ENCODE assay signal across 24 mouse cellular contexts in the genomic region with DNA sequence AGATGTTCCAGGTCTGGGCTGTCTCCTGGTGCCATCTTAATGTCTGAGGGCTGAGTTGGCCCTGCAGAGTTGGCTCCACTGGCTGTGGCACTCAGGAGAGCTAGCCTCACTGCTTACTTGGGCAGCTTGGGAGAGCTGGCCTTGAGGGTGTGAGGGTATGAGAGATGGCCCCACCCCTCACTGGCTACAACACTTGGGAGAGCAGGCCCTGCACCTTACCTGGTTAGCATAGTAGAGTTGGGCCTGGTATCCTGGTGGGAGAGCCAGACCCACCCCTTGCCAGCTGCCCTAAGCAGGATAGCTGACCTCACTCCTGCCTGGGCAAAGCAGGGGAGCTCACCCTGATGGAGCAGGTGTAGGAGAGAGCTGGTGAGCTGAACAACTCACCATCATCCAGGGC. TPM values are rescaled to one million over a fixed set of nuclear protein-coding genes. Genes with fewer than 3 reads are reported as not detected.
A peak's percentile ranks its signal among the peaks of the same experiment; 100 is the strongest.
DNase-seq lines count a peak whose midpoint lies in the region; ATAC-seq lines count a peak whose summit lies in the region.
"Had no signal": no experiment of that assay in that cellular context is flagged by ENCODE, and none has a peak within 500 bp of the region (broad histone marks: within the 10 kb centered on the region; RNA-seq: fewer than 3 reads in every experiment).

No protein-coding gene starts in this region.

- no peak overlapping the region for H3K27ac ChIP-seq in embryonic facial prominence, embryonic 11.5 days (replicated peaks; ENCODE audit: low read depth, low read length)
- H3K27ac ChIP-seq in embryonic facial prominence, embryonic 10.5 days (replicated peaks): no peak overlapping the region
- H3K27ac ChIP-seq in heart, embryonic 11.5 days (ENCODE audit: low read depth, low read length): peak overlapping the region; percentile 29; the same call in 1 of the 2 replicates
- no peak overlapping the region for H3K27ac ChIP-seq in kidney, embryonic 16.5 days (ENCODE audit: low read length)
- H3K27ac ChIP-seq in neural tube, embryonic 14.5 days (ENCODE audit: low read depth, low read length): no peak overlapping the region
- no peak overlapping the region for H3K27ac ChIP-seq in neural tube, embryonic 15.5 days (replicated peaks)
- H3K27ac ChIP-seq: embryonic facial prominence, embryonic 12.5 days; macrophage; midbrain, embryonic 12.5 days; stomach, embryonic 15.5 days had no signal

- no peak for DNase-seq in embryonic facial prominence, embryonic 11.5 days (ENCODE audit: low spot score)
- DNase-seq in embryonic facial prominence, embryonic 10.5 days (ENCODE audit: low spot score): no peak
- DNase-seq in heart, adult 18-20 months: no peak
- DNase-seq in kidney, adult 11 months: no peak
- DNase-seq: adrenal gland, adult 8-10 months; cerebellum, adult 9-10 months; kidney, adult 8-10 months; kidney, postnatal 25 days; layer of hippocampus, adult 9-11 months; lung, adult 18-20 months; retina, postnatal 1 day; thymus, adult 2 months had no signal

- H3K4me2 ChIP-seq in embryonic facial prominence, embryonic 11.5 days (ENCODE audit: low read depth, low read length): no peak overlapping the region
- no peak overlapping the region for H3K4me2 ChIP-seq in heart, embryonic 11.5 days
- H3K4me2 ChIP-seq in kidney, embryonic 16.5 days (replicated peaks; ENCODE audit: low read depth, low read length): no peak overlapping the region
- no peak overlapping the region for H3K4me2 ChIP-seq in neural tube, embryonic 14.5 days (ENCODE audit: low read depth, low read length)
- H3K4me2 ChIP-seq in neural tube, embryonic 15.5 days: no peak overlapping the region
- H3K4me2 ChIP-seq: embryonic facial prominence, embryonic 12.5 days; liver, embryonic 11.5 days; midbrain, embryonic 12.5 days; stomach, embryonic 15.5 days had no signal

- H3K4me3 ChIP-seq in embryonic facial prominence, embryonic 11.5 days (ENCODE audit: low read depth, low read length): no peak overlapping the region
- H3K4me3 ChIP-seq in embryonic facial prominence, embryonic 10.5 days: no peak overlapping the region
- no peak overlapping the region for H3K4me3 ChIP-seq in heart, embryonic 11.5 days (ENCODE audit: low read depth, low read length)
- no peak overlapping the region for H3K4me3 ChIP-seq in kidney, embryonic 16.5 days (ENCODE audit: low read length)
- H3K4me3 ChIP-seq in neural tube, embryonic 14.5 days (ENCODE audit: low read depth, low read length): no peak overlapping the region
- no peak overlapping the region for H3K4me3 ChIP-seq in neural tube, embryonic 15.5 days (replicated peaks)
- H3K4me3 ChIP-seq: embryonic facial prominence, embryonic 12.5 days; erythroblast, embryonic 14.5 days; midbrain, embryonic 12.5 days; stomach, embryonic 15.5 days had no signal

- H3K36me3 ChIP-seq in embryonic facial prominence, embryonic 11.5 days (replicated peaks; ENCODE audit: control insufficient read depth, insufficient read depth, low read depth, low read length): no peaks in the 10 kb centered on the region
- H3K36me3 ChIP-seq in embryonic facial prominence, embryonic 10.5 days (replicated peaks): no peaks in the 10 kb centered on the region
- 0 out of 2 replicates have a peak, but pooled peaks cover 3% of the 10 kb centered on the region for H3K36me3 ChIP-seq in heart, embryonic 11.5 days (ENCODE audit: control insufficient read depth, insufficient read depth, low read length)
- H3K36me3 ChIP-seq in kidney, embryonic 16.5 days (ENCODE audit: insufficient read depth, low read length): peaks cover 6% of the 10 kb centered on the region; the same call in 1 of the 2 replicates
- no peaks in the 10 kb centered on the region for H3K36me3 ChIP-seq in neural tube, embryonic 14.5 days (ENCODE audit: control insufficient read depth, insufficient read depth, low read length)
- H3K36me3 ChIP-seq in neural tube, embryonic 15.5 days: no peaks in the 10 kb centered on the region
- H3K36me3 ChIP-seq: midbrain, embryonic 12.5 days; stomach, embryonic 15.5 days had no signal

- H3K9ac ChIP-seq in embryonic facial prominence, embryonic 11.5 days (replicated peaks; ENCODE audit: low read length): no peak overlapping the region
- H3K9ac ChIP-seq in heart, embryonic 11.5 days (ENCODE audit: low read depth, low read length): no peak overlapping the region
- H3K9ac ChIP-seq in kidney, embryonic 16.5 days (replicated peaks; ENCODE audit: low read length): no peak overlapping the region
- H3K9ac ChIP-seq in neural tube, embryonic 14.5 days (replicated peaks; ENCODE audit: low read depth, low read length): no peak overlapping the region
- H3K9ac ChIP-seq in neural tube, embryonic 15.5 days (replicated peaks): no peak overlapping the region
- H3K9ac ChIP-seq: embryonic facial prominence, embryonic 12.5 days; midbrain, embryonic 12.5 days; stomach, embryonic 15.5 days had no signal

- H3K4me1 ChIP-seq in embryonic facial prominence, embryonic 11.5 days (ENCODE audit: control insufficient read depth, insufficient read depth, low read length): no peaks in the 10 kb centered on the region
- H3K4me1 ChIP-seq in embryonic facial prominence, embryonic 10.5 days: no peaks in the 10 kb centered on the region
- peaks cover 25% of the 10 kb centered on the region for H3K4me1 ChIP-seq in heart, embryonic 11.5 days (ENCODE audit: control insufficient read depth, insufficient read depth, low read length)
- peaks cover 15% of the 10 kb centered on the region for H3K4me1 ChIP-seq in kidney, embryonic 16.5 days (ENCODE audit: insufficient read depth, low read length)
- peaks cover 4% of the 10 kb centered on the region; the same call in 1 of the 2 replicates for H3K4me1 ChIP-seq in neural tube, embryonic 14.5 days (ENCODE audit: control insufficient read depth, insufficient read depth, low read length)
- H3K4me1 ChIP-seq in neural tube, embryonic 15.5 days: peaks cover 21% of the 10 kb centered on the region
- H3K4me1 ChIP-seq: midbrain, embryonic 12.5 days had no signal

- H3K27me3 ChIP-seq in embryonic facial prominence, embryonic 11.5 days (ENCODE audit: control insufficient read depth, insufficient read depth, low read length): no peaks in the 10 kb centered on the region
- H3K27me3 ChIP-seq in embryonic facial prominence, embryonic 10.5 days (replicated peaks; ENCODE audit: low read depth, poor library complexity, severe bottlenecking): no peaks in the 10 kb centered on the region
- H3K27me3 ChIP-seq in heart, embryonic 11.5 days (ENCODE audit: control insufficient read depth, insufficient read depth, low read length): no peaks in the 10 kb centered on the region
- no peaks in the 10 kb centered on the region for H3K27me3 ChIP-seq in kidney, embryonic 16.5 days (ENCODE audit: insufficient read depth, low read length)
- H3K27me3 ChIP-seq in neural tube, embryonic 14.5 days (ENCODE audit: control insufficient read depth, insufficient read depth, low read length): no peaks in the 10 kb centered on the region
- no peaks in the 10 kb centered on the region for H3K27me3 ChIP-seq in neural tube, embryonic 15.5 days (replicated peaks)
- H3K27me3 ChIP-seq: embryonic facial prominence, embryonic 12.5 days; midbrain, embryonic 12.5 days; stomach, embryonic 15.5 days had no signal

- H3K9me3 ChIP-seq in embryonic facial prominence, embryonic 11.5 days (replicated peaks; ENCODE audit: control insufficient read depth, low read length): no peaks in the 10 kb centered on the region
- H3K9me3 ChIP-seq in embryonic facial prominence, embryonic 10.5 days: no peaks in the 10 kb centered on the region
- no peaks in the 10 kb centered on the region for H3K9me3 ChIP-seq in heart, embryonic 11.5 days (replicated peaks; ENCODE audit: control insufficient read depth, low read length)
- H3K9me3 ChIP-seq in kidney, embryonic 16.5 days (ENCODE audit: low read length): no peaks in the 10 kb centered on the region
- no peaks in the 10 kb centered on the region for H3K9me3 ChIP-seq in neural tube, embryonic 14.5 days (ENCODE audit: control insufficient read depth, low read length)
- H3K9me3 ChIP-seq in neural tube, embryonic 15.5 days (replicated peaks): no peaks in the 10 kb centered on the region
- H3K9me3 ChIP-seq: embryonic facial prominence, embryonic 12.5 days; midbrain, embryonic 12.5 days; stomach, embryonic 15.5 days had no signal

- 0 out of 2 replicates have a peak, but pooled peaks have one; percentile 29 for ATAC-seq in embryonic facial prominence, embryonic 11.5 days (replicated peaks; ENCODE audit: insufficient number of reproducible peaks, low FRiP score, low TSS enrichment, low read depth)
- ATAC-seq in heart, embryonic 11.5 days (replicated peaks; ENCODE audit: insufficient number of reproducible peaks, low FRiP score, low TSS enrichment): 0 out of 2 replicates have a peak, but pooled peaks have one; percentile 10
- ATAC-seq in kidney, embryonic 16.5 days (ENCODE audit: low FRiP score, low TSS enrichment): peak; percentile 49; the same call in 1 of the 2 replicates
- peak; percentile 10; the same call in 1 of the 2 replicates for ATAC-seq in neural tube, embryonic 14.5 days (ENCODE audit: low read depth)
- ATAC-seq in neural tube, embryonic 15.5 days (ENCODE audit: low FRiP score): no peak
- ATAC-seq: forebrain, embryonic 16.5 days; inflammation-experienced regulatory T-cells, adult 6 months had no signal

RNA-seq across cellular contexts. Expression of a gene that starts 32.3 kb away (rescaled TPM):
- polyA plus RNA-seq in embryonic facial prominence, embryonic 11.5 days (2014; fragmentation: Nextera tagmentation; extraction: Ambion mirVana): 68.3 and 69.7 TPM in 2 replicates
- polyA plus RNA-seq in embryonic facial prominence, embryonic 10.5 days (2016; fragmentation: Nextera tagmentation; extraction: Ambion mirVana): 64.7 and 66.6 TPM in 2 replicates
- polyA plus RNA-seq in heart, embryonic 11.5 days (2014; fragmentation: Nextera tagmentation; extraction: Ambion mirVana): 156 and 175 TPM in 2 replicates
- 100 to 1,000 TPM; 523 to 532 TPM for total RNA-seq in heart, adult 18-20 months (2021)
- 119 and 135 TPM in 2 replicates for polyA plus RNA-seq in kidney, embryonic 16.5 days (2015; fragmentation: Nextera tagmentation; extraction: Ambion mirVana)
- 201 and 261 TPM in 2 replicates for polyA plus RNA-seq in neural tube, embryonic 14.5 days (2014; fragmentation: Nextera tagmentation; extraction: Ambion mirVana)
- 180 and 181 TPM in 2 replicates for polyA plus RNA-seq in neural tube, embryonic 15.5 days (2015; fragmentation: Nextera tagmentation; extraction: Ambion mirVana)
